Mouse (Mus musculus) erythroblast, embryonic 14.5 days (primary cell): ENCODE measurements around the gene Sesn2. TPM values are rescaled to one million over a fixed set of nuclear protein-coding genes. Genes with fewer than 3 reads are reported as not detected.
"Not testable (repeated sequence)": the region's sequence is repeated elsewhere in the genome, so short reads cannot be mapped to it uniquely, and the experiment has no call there.

Source experiments
- H3K27me3 ChIP-seq: 2 replicates; pipeline ENCODE4 v1.6.1; 2012; ENCODE audit warnings: inconsistent platforms; ENCODE audit not compliant: control insufficient read depth
- H3K36me3 ChIP-seq: 2 replicates; pipeline ENCODE4 v1.6.1; 2012; ENCODE audit warnings: mild to moderate bottlenecking, inconsistent platforms; ENCODE audit not compliant: control insufficient read depth
- H3K4me1 ChIP-seq: 2 replicates; pipeline ENCODE4 v1.6.1; 2012; ENCODE audit warnings: inconsistent platforms; ENCODE audit not compliant: control insufficient read depth
- H3K4me3 ChIP-seq: replicated peaks from 2 replicates; pipeline ENCODE3; 2012; ENCODE audit warnings: moderate library complexity, mild to moderate bottlenecking, inconsistent platforms
- H3K9me3 ChIP-seq: 2 replicates; pipeline ENCODE4 v1.6.1; 2012; ENCODE audit warnings: low read length, inconsistent platforms, mixed read lengths; ENCODE audit not compliant: control insufficient read depth
- GATA1 ChIP-seq: IDR thresholded peaks from 2 replicates; pipeline ENCODE4 v1.6.1; 2012; ENCODE audit warnings: low read length, inconsistent platforms, mixed read lengths
- TAL1 ChIP-seq: IDR thresholded peaks from 3 replicates; pipeline ENCODE4 v1.6.1; 2012; ENCODE audit warnings: low read length, inconsistent platforms, mixed read lengths
- polyA plus RNA-seq: library from polyadenylated mRNA; stranded (reverse); fragments of >175 nt; gene quantifications from 2 replicates; pipeline ENCODE4 v1.2.3, GENCODE M21; 2012

Sesn2 gene
- 1.5 and 2.4 TPM in 2 replicates for polyA plus RNA-seq

GRCm38 (mm10) chr4:132510352-132510798 is at the start of gene Sesn2:
Gene Sesn2 (minus strand): TSS chr4:132510501.
- H3K4me3 ChIP-seq: peak within 1 kb of the TSS; percentile 88
- H3K9me3 ChIP-seq: no peaks in the 10 kb centered on the region
- H3K36me3 ChIP-seq: peaks cover 6% of the 10 kb centered on the region; the same call in 1 of the 2 replicates
- TF ChIP-seq TAL1: no peak
- no peak for TF ChIP-seq GATA1
- no peaks in the 10 kb centered on the region for H3K27me3 ChIP-seq
- peaks cover 96% of the 10 kb centered on the region for H3K4me1 ChIP-seq

GRCm38 (mm10) chr4:132555550-132555949 is 45.2 kb upstream of the Sesn2 start:
- H3K9me3 ChIP-seq, H3K27me3 ChIP-seq, H3K4me3 ChIP-seq: not testable (repeated sequence)
- H3K36me3 ChIP-seq: peaks cover 48% of the 10 kb centered on the region
- H3K4me1 ChIP-seq: peaks cover 22% of the 10 kb centered on the region

DNA sequence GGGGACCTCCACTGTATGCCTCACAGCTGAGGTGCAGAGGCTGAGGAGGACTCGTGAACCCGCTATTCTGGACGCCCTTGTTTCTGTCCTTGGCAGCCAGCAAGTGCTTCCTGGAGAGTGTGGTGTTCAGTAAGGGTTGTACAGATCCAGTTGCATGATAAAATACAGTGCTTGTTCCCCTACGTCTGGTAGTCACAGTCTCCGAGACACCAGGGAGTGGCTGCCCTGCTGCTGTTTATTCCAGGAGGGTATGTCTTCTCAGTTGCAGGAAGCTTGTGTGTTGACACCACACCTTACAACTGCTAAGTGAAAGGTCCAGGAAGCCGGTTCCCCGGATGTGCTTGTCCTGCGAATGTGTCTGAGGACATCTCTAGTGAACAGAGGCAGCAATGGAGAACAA is 44.4 kb upstream of the Sesn2 start:
- TF ChIP-seq GATA1 (no peak), TAL1 (no peak)
- Histone ChIP-seq H3K9me3 (no peaks in the 10 kb centered on the region), H3K36me3 (peaks cover 57% of the 10 kb centered on the region), H3K27me3 (no peaks in the 10 kb centered on the region), H3K4me3 (no peak overlapping the region), H3K4me1 (peaks cover 22% of the 10 kb centered on the region)

DNA sequence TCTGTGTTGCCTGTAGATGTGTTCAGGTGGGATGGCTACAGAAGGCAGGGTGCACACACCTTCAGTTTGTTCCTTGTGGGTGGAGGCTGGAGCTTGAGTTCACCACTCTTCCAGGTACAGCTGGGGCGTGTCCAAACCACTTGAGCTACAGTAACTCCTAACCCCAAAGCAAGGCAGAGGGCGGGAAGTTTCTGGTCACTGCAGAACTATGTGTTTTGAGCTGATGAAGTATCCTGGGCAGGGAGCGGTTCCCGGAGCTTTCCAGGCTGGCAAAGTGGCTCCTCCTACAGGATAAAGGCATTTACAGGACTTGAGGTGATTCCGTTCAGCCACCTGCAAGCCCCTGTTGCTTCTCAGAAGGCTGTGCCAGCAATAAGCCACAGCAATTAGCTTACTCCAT is 43.9 kb upstream of the Sesn2 start:
- H3K4me1 ChIP-seq: peaks cover 22% of the 10 kb centered on the region
- no peak overlapping the region for H3K4me3 ChIP-seq
- peaks cover 61% of the 10 kb centered on the region for H3K36me3 ChIP-seq
- H3K9me3 ChIP-seq: no peaks in the 10 kb centered on the region
- no peaks in the 10 kb centered on the region for H3K27me3 ChIP-seq
- TF ChIP-seq GATA1 (no peak), TAL1 (no peak)

- no peak overlapping the region for H3K4me3 ChIP-seq
- no peaks in the 10 kb centered on the region for H3K27me3 ChIP-seq
- H3K9me3 ChIP-seq: no peaks in the 10 kb centered on the region
- peaks cover 99% of the 10 kb centered on the region for H3K36me3 ChIP-seq
- H3K4me1 ChIP-seq: peaks cover 15% of the 10 kb centered on the region
- TF ChIP-seq TAL1: no peak
- no peak for TF ChIP-seq GATA1
Observed at GRCm38 (mm10) chr4:132545851-132546250, 35.5 kb upstream of the Sesn2 start.

DNA sequence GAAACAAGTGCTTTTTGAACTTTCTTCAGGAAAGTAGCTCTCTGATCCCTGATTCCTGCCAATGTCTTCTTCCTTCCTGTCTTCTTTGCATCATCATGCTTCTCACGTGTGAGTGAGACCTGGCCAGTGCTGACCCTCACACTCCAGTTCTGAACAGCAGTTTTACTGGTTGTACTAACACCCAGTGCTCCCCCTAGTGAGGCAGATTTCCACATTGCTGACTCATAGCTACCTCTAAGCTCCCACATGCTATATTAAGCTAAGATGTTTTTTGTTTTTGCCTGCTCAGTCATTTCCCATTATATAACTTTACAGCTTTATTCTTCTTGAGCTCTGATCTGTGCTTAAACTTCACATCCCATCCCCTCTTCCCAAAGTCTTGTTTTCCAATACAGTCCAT is 32.4 kb upstream of the Sesn2 start:
- TF ChIP-seq TAL1: no peak
- no peak for TF ChIP-seq GATA1
- H3K4me1 ChIP-seq: peaks cover 32% of the 10 kb centered on the region
- H3K4me3 ChIP-seq: no peak overlapping the region

DNA sequence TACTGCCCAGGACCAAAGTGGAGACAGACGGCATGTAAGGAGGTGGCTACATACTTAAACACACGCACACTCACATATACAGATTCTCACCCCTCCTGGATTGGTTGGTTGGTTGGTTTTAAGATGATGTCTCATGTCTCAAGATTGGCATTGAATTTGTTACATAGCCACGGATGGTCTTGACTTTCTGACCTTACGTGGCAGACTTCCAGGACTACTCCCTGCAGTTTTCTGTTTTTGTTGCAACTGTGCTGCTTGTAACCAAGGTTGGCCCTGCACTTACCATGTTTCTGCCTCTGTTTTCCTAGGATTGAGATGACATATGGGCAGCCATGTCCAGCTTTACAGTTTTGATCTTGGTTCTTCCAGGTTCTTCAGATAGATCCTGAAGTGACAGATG is 31.1 kb upstream of the Sesn2 start:
- Histone ChIP-seq H3K4me1 (peaks cover 42% of the 10 kb centered on the region), H3K9me3 (no peaks in the 10 kb centered on the region), H3K4me3 (no peak overlapping the region), H3K27me3 (no peaks in the 10 kb centered on the region), H3K36me3 (peaks cover 97% of the 10 kb centered on the region)
- TF ChIP-seq GATA1 (no peak), TAL1 (no peak)

More for the DNA sequence above, 32.4 kb upstream of the Sesn2 start:
- Histone ChIP-seq H3K27me3 (no peaks in the 10 kb centered on the region), H3K36me3 (peaks cover 99% of the 10 kb centered on the region), H3K9me3 (no peaks in the 10 kb centered on the region)

DNA sequence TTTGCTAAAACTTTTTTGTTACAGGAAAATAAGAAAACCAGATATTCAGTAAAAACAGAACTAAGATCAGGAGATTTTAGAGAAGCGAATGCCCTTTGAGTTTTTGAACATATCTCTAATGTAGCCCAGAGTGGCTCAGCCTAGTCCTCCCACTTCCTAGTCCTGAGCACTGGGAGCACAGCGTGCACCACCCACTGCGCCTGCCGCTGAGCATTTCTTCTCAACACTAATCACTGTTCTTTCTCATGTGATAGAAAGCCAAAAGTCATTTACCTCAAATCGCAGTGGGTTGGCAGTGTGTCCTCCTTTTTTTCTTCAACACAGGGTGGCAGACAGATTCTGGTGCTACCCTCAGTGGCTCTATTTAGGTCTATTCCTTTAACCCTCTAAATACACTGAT is 29.2 kb upstream of the Sesn2 start:
- Histone ChIP-seq H3K27me3 (no peaks in the 10 kb centered on the region), H3K4me3 (no peak overlapping the region), H3K36me3 (peaks cover 78% of the 10 kb centered on the region), H3K4me1 (peaks cover 49% of the 10 kb centered on the region), H3K9me3 (no peaks in the 10 kb centered on the region)
- TF ChIP-seq TAL1: no peak
- TF ChIP-seq GATA1: no peak

DNA sequence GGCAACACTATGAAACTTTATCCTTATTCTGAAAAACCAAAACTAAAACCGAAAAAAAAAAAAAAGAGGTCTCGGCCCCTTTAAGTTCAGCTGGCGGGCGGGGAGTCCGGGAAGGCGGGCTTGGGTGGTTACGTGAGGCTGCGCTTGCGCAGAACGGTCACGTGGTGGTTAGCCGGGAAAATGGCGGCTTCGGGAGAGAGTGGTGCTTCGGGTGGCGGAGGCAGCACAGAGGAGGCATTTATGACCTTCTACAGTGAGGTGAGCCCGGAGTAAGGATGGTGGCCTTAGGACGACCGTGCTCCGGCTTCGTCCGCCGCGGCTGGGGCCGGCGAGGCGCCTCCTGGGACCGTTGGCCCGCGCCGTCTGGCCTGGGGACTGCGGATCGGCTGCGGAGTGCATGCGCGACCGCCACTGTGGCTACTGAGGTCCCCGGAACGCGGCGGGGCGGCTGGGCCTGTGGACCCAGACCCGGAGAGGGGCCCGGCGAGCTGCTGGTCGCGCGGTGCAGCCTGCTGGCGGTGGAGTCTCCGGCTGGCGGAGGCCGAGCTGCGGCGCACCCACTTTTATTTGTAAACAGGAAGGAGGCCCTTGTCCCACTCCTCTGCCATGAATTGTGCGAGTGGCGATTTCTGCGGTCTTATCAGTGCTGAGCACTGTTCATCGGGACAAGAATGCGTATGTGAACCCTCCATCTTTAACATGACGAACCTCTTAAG is 25.3 kb upstream of the Sesn2 start, which contains the start of gene Dnajc8:
TSS of gene Dnajc8 (plus strand) at position 145 of the 716 bp plus-strand sequence.
- H3K4me1 ChIP-seq: peaks cover 60% of the 10 kb centered on the region

More for the DNA sequence above, 25.3 kb upstream of the Sesn2 start, which contains the start of gene Dnajc8:
- Histone ChIP-seq H3K36me3 (peaks cover 63% of the 10 kb centered on the region), H3K27me3 (no peaks in the 10 kb centered on the region), H3K4me3 (peak within 1 kb of the TSS; percentile 76), H3K9me3 (no peaks in the 10 kb centered on the region)
- TF ChIP-seq GATA1: peak; percentile 45; the same call in 1 of the 2 replicates
- TF ChIP-seq TAL1: no peak
